Mouse (Mus musculus) heart, embryonic 14.5 days (tissue): ENCODE data around the gene Lrg1. TPM values are rescaled to one million over a fixed set of nuclear protein-coding genes. Genes with fewer than 3 reads are reported as not detected.

Experiments
- ATAC-seq: fragments of 200-750 bp; cut with Nextera tagmentation; 2 replicates; pipeline ENCODE4 v1.8.0; 2017; ENCODE audit warnings: low read depth, moderate TSS enrichment; ENCODE audit not compliant: insufficient number of reproducible peaks, insufficient read depth, low FRiP score
- H3K27ac ChIP-seq, 2 experiments: fragments of 200-500 bp in 1 of 2; fragments of 300-500 bp in 1 of 2; sonication (generic) in 1 of 2; replicated peaks in 1 of 2; 2 replicates each; pipeline ENCODE4 v1.5.1; 2012 to 2014; ENCODE audit warnings: low read depth in 2 of 2, low read length in 2 of 2, control low read depth in 1 of 2, mild to moderate bottlenecking in 1 of 2, mixed read lengths in 1 of 2; ENCODE audit not compliant: control insufficient read depth in 1 of 2, insufficient read depth in 1 of 2
- H3K27me3 ChIP-seq: fragments of 300-500 bp; sonication (generic); 2 replicates; pipeline ENCODE4 v1.6.1; 2014; ENCODE audit warnings: mild to moderate bottlenecking, low read length, control low read depth; ENCODE audit not compliant: control insufficient read depth, insufficient read depth
- H3K36me3 ChIP-seq: fragments of 300-500 bp; sonication (generic); 2 replicates; pipeline ENCODE4 v1.6.1; 2014; ENCODE audit warnings: mild to moderate bottlenecking, control low read depth, low read length, mixed read lengths; ENCODE audit not compliant: control insufficient read depth, insufficient read depth
- H3K4me1 ChIP-seq, 2 experiments: fragments of 200-500 bp in 1 of 2; fragments of 300-500 bp in 1 of 2; sonication (generic) in 1 of 2; 2 replicates each; pipeline ENCODE4 v1.6.1; 2012 to 2014; ENCODE audit warnings: low read length in 2 of 2, control low read depth in 1 of 2, mixed read lengths in 1 of 2; ENCODE audit not compliant: control insufficient read depth in 2 of 2, insufficient read depth in 2 of 2
- H3K4me2 ChIP-seq: fragments of 300-500 bp; sonication (generic); 2 replicates; pipeline ENCODE4 v1.6.1; 2014; ENCODE audit warnings: mild to moderate bottlenecking, low read length
- H3K4me3 ChIP-seq, 2 experiments: fragments of 200-500 bp in 1 of 2; fragments of 300-500 bp in 1 of 2; sonication (generic) in 1 of 2; 2 replicates each; pipeline ENCODE4 v1.5.1; 2012 to 2014; ENCODE audit warnings: low read length in 2 of 2, mild to moderate bottlenecking in 2 of 2, control low read depth in 1 of 2, low read depth in 1 of 2, moderate library complexity in 1 of 2; ENCODE audit not compliant: control insufficient read depth in 1 of 2, insufficient read depth in 1 of 2
- H3K9ac ChIP-seq: fragments of 300-500 bp; sonication (generic); 2 replicates; pipeline ENCODE4 v1.6.1; 2014; ENCODE audit warnings: mild to moderate bottlenecking, low read length
- H3K9me3 ChIP-seq: fragments of 300-500 bp; sonication (generic); 2 replicates; pipeline ENCODE4 v1.6.1; 2016; ENCODE audit warnings: low read length, control low read depth; ENCODE audit not compliant: control insufficient read depth
- WGBS: fragments of 180-500 bp; shearing (Covaris S2); extraction: QIAGEN DNeasy Blood & Tissue Kit; methylation state at CpG from one replicate; pipeline ENCODE4 v1.1.7; 2014; 5-methylcytosine and 5-hydroxymethylcytosine counted together
- polyA plus RNA-seq: library from polyadenylated mRNA; unstranded; fragments of >200 nt; fragmentation: Nextera tagmentation; extraction: Ambion mirVana; gene quantifications from 2 replicates; pipeline ENCODE4 v1.2.1, GENCODE M21; 2014

The Lrg1 gene
- polyA plus RNA-seq, 1 experiment from 2014 or later, result 0.32 TPM

DNA sequence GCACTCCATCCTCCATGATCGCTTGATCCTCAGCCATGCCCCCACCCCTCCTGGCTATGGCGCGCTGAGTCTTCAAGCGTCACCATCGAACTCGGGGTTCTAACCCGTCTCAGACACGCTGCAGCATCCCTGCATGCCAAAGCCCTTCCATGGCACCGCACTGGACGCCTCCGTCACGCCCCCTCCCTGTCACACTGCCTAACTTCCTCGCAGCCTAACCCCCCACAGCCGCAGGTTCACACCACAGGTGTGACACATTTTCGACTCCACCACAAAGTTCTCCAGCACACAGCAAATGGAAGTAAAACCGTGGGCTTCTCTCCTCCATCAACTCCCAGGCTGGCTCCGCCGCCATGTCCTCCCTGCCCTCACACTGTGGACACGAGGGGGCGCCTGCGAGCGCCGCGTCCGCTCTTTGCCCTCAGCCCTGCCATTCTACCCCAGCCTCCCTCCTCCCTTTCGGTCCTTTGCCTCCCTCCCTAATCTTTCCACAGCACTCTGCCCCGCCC lies 12.7 kb upstream of the Lrg1 start:
- H3K9ac ChIP-seq, result peak overlapping the region; percentile 28
- no peak; the same call in 1 of the 2 replicates for ATAC-seq
- peaks cover 6 to 20% of the 10 kb centered on the region in 2 experiments; a peak in 3 of 4 replicates for H3K4me1 ChIP-seq
- H3K27me3 ChIP-seq, result peaks cover 26% of the 10 kb centered on the region
- peaks cover 7% of the 10 kb centered on the region; the same call in 1 of the 2 replicates for H3K9me3 ChIP-seq
- 2% methylated on average over 27 of the region's 27 CpGs for WGBS
- peak overlapping the region; percentile 10 to 34 for H3K4me3 ChIP-seq
- peak overlapping the region; percentile 68 for H3K4me2 ChIP-seq
- H3K36me3 ChIP-seq, result no peaks in the 10 kb centered on the region
- H3K27ac ChIP-seq, result peak overlapping the region in 1 of 2 experiments; percentile 41; a peak in 1 of 4 replicates

DNA sequence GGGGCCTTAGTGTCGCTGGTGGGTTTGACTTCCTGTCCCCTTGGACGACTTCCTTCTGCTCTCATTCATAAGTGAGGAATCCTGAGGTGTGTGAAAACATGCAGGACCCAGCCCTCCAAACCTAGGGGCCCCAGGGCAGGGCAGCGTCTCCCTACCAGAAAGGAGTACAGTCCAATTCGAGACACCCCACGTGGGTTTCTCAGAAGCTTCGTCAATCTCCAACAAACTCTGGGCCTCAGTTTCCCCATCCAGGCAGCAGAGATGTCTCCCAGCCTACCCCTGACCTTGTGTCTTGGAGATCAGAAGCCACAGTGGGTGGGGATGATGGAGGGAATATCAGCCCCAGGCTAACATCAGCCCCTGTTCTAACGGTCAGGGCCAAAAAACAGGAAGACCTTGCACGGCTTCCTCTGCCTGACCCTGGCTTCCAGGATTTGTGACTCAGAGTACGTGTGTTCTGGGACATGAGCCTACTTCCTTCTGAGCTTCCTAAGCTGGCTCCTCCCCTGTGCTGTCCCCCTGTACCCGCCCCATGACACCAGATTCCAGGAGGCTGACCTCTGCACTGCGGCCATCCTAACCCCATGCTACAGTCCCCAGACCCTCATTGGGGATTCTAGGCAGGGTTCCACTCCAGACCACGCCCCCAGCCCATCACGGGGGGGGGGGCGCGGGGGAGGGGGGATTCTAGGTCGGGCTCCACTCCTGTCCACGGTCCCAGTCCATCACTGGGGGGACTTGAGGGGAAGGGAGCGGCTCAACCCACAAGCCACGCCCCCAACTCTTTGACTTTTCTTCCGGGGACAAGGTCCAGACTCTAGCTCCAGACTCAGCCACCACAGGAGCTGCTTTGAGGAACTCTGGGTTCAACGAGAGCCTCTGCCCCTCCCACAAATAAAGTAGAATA lies 11.9 kb upstream of the Lrg1 start:
- H3K27me3 ChIP-seq, result peaks cover 17% of the 10 kb centered on the region
- peak overlapping the region; percentile 68 for H3K4me2 ChIP-seq
- H3K27ac ChIP-seq, result peak overlapping the region; percentile 65 to 77
- 21% methylated on average over 17 of the region's 21 CpGs for WGBS
- peak overlapping the region; percentile 28; the same call in 1 of the 2 replicates for H3K9ac ChIP-seq
- peaks cover 6 to 17% of the 10 kb centered on the region in 2 experiments; a peak in 3 of 4 replicates for H3K4me1 ChIP-seq
- H3K36me3 ChIP-seq, result no peaks in the 10 kb centered on the region
- H3K4me3 ChIP-seq, result peak overlapping the region; percentile 11 to 34; a peak in 3 of 4 replicates
- peak; percentile 60 for ATAC-seq
- peaks cover 7% of the 10 kb centered on the region; the same call in 1 of the 2 replicates for H3K9me3 ChIP-seq

DNA sequence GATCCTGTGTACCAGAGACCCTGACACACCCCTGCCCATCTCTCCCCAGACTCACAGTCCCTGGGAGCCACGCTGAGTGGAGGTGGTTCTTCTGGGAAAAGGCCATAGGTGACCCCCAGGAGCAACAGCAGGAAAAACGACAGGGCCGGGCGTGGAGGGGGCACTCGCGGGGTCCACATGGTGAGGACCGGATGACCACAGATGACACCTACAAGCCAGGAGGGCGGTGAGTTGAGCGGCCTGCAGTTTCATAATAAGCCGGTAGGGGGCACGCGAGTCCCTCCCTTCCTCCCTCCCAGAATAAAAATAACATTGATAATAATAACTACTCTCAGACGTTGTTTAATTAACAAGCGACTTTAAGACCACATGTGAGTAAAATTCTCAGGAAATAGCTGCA lies 10.9 kb upstream of the Lrg1 start:
- Histone ChIP-seq H3K36me3 (no peaks in the 10 kb centered on the region), H3K27ac (no peak overlapping the region), H3K9ac (no peak overlapping the region), H3K27me3 (0 out of 2 replicates have a peak, but pooled peaks cover 8% of the 10 kb centered on the region), H3K4me1 (peaks cover 4 to 17% of the 10 kb centered on the region in 2 experiments; a peak in 3 of 4 replicates), H3K9me3 (peaks cover 7% of the 10 kb centered on the region; the same call in 1 of the 2 replicates), H3K4me3 (no peak overlapping the region), H3K4me2 (0 out of 2 replicates have a peak overlapping the region, but pooled peaks have one; percentile 21)
- 4% methylated on average over 14 of the region's 14 CpGs for WGBS
- ATAC-seq, result no peak

DNA sequence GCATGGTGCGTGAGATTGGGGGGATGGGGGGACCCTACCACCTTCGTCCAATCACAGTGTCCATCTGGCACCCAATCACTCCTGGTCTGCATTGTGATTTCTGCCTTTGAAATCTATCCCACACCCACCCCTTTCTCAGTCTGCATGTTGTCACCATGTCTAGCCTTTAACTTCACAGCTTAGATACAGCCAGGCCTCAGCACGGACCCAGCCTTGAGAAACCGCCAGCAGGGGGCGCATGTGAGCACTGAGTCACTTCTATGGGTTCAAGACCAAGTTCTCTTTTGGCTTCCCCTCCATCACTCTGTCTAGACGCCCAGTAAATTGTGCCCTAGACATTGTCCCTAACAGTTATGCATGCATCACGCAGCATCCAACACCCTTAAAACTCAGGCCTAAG lies 10.0 kb upstream of the Lrg1 start:
- H3K36me3 ChIP-seq, result no peaks in the 10 kb centered on the region
- 43% methylated on average over 7 of the region's 7 CpGs for WGBS
- H3K4me2 ChIP-seq, result no peak overlapping the region
- peaks cover 7% of the 10 kb centered on the region; the same call in 1 of the 2 replicates for H3K9me3 ChIP-seq
- no peak for ATAC-seq
- no peak overlapping the region for H3K9ac ChIP-seq
- H3K27me3 ChIP-seq, result peaks cover 6% of the 10 kb centered on the region; the same call in 1 of the 2 replicates
- no peak overlapping the region for H3K27ac ChIP-seq
- peaks cover 4 to 17% of the 10 kb centered on the region in 2 experiments; a peak in 3 of 4 replicates for H3K4me1 ChIP-seq
- H3K4me3 ChIP-seq, result no peak overlapping the region

DNA sequence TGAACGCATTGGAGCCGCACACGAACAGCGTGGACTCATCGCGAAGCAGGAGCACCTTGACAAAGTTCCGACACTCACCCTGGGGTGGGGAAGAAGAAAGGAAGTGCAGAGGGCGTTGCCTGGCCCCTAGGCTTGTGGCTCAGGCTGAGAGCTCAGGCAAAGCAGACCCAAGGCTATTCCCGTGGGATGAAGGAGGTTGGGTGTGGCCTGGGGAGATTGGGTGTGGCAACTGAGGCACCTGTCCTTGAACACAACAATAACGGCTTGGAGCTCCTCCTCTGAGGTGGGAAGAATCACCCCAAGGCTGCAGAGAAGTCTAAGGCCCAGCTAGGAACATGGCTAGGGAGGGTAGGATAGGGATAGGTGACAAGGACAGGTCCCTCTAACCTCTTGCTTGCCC lies 9.3 kb upstream of the Lrg1 start:
- 87% methylated on average over 10 of the region's 10 CpGs for WGBS
- Histone ChIP-seq H3K4me3 (no peak overlapping the region), H3K27ac (no peak overlapping the region), H3K4me1 (peaks cover 4 to 17% of the 10 kb centered on the region in 2 experiments; a peak in 3 of 4 replicates), H3K36me3 (no peaks in the 10 kb centered on the region), H3K9me3 (peaks cover 7% of the 10 kb centered on the region; the same call in 1 of the 2 replicates), H3K27me3 (peaks cover 9% of the 10 kb centered on the region; the same call in 1 of the 2 replicates), H3K9ac (no peak overlapping the region), H3K4me2 (no peak overlapping the region)
- ATAC-seq, result no peak

DNA sequence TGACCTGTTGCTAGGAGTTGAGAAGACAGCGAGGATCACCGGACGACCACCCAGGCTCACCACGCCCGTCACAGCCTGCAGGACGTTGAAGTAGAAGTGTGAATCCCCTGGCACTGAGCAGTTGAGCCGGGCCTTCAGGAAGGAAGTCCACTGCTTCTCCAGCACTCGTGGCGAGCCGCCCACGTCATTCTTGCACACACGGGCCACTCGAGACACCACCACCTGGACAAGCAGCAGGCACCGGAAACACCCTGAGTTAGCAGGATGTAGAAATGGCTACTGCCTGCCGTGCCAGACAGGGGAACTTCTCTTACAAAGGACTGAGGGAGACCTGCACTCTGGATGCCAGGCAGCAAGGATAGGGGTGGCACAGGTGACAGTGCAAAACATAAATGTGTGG lies 6.4 kb upstream of the Lrg1 start:
- Histone ChIP-seq H3K4me2 (no peak overlapping the region), H3K27ac (no peak overlapping the region), H3K36me3 (no peaks in the 10 kb centered on the region), H3K9ac (no peak overlapping the region), H3K27me3 (peaks cover 23% of the 10 kb centered on the region), H3K4me1 (peaks cover 2 to 10% of the 10 kb centered on the region in 2 experiments; a peak in 2 of 4 replicates), H3K9me3 (peaks cover 12% of the 10 kb centered on the region), H3K4me3 (no peak overlapping the region)
- WGBS, result 70% methylated on average over 15 of the region's 15 CpGs
- no peak for ATAC-seq

DNA sequence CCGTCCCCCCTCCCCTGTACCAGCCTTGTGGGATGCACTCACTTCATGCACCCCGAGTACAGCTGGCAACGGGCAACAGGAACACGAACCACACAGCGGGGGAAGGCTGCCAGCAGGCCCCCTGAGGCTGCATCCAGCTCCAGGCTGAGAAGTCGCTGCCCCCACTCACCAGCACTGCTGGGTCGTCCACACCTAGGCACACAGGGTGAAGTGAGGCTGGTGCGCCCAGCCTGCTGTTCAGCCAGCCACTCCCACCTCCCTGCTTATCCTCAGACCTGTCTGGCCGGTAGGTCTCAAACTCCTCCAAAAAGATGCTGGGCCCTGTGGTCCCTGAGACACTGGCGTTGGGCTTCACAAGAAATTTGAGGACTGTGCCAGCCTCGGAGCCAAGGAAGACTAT lies 4.4 kb upstream of the Lrg1 start:
- H3K27ac ChIP-seq, result no peak overlapping the region
- H3K4me1 ChIP-seq, result peaks cover 2 to 6% of the 10 kb centered on the region in 2 experiments; a peak in 1 of 4 replicates
- H3K36me3 ChIP-seq, result no peaks in the 10 kb centered on the region
- H3K4me3 ChIP-seq, result no peak overlapping the region
- H3K4me2 ChIP-seq, result no peak overlapping the region
- no peak overlapping the region for H3K9ac ChIP-seq
- WGBS, result 74% methylated on average over 11 of the region's 11 CpGs
- peaks cover 44% of the 10 kb centered on the region for H3K27me3 ChIP-seq
- H3K9me3 ChIP-seq, result peaks cover 20% of the 10 kb centered on the region
- ATAC-seq, result no peak
